Mouse (Mus musculus): ENCODE results near the gene Smg6.

Smg6 gene

DNA sequence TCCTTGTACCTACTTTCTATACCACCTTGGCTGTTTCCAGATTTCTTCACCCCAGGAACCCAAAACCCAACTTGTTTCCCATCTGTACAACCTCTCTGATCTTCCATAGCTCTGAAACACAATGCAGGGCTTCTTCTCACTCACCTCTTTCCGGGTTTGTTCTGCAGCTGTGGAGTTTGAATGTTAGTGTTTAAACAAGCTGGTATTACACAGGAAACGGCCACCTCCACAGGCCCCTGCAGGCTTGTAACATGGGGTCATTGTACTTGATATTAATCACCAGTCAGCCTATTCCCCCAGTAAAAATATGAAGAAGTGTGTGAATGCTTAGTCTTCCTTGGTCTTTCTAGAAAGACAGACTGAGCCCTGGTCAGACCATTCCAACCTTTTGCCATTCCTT lies 123.5 kb downstream of the Smg6 start:
- no peak for DNase-seq (ENCODE audit: low spot score)

DNA sequence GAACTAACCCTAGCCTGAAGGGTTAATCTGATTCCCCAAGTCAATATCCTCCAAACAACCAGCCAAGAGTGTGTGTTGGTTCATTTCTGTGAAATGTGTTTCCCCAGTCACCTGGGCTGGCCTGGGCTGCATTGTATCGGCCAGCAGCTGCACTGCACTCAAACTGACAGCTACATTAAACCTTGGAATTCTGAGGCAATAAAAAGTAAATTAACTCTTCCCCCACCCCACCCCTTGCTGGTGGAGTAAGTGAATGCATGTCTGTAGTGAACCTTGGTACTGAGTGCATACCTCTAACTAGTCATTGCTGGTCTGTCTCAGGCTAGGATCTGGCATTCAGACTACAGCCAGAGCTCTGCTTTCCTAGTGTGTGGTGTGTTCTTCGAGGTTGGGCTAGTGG lies 124.2 kb downstream of the Smg6 start:
- no peak for DNase-seq (ENCODE audit: low spot score)

DNA sequence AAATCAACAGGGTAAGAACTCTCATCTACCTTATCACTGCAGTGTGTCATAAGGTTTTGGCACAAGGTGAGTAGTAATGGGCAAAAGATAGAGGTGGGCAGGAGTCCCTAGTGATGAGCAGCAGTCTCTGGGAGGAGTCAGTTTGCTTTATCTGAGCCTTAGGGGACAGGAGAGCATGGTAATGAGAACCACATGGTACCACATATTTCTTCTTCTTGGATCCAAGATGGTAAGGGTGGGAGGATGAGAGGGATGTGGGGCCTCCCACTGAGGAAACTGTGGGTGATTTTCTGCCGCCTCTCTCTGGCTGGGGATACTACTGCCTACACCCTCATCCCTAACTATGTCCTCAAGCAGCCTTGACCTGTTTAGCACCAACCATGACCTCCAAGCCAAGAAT lies 125.6 kb downstream of the Smg6 start:
- DNase-seq (ENCODE audit: low spot score): peak; percentile 50

DNA sequence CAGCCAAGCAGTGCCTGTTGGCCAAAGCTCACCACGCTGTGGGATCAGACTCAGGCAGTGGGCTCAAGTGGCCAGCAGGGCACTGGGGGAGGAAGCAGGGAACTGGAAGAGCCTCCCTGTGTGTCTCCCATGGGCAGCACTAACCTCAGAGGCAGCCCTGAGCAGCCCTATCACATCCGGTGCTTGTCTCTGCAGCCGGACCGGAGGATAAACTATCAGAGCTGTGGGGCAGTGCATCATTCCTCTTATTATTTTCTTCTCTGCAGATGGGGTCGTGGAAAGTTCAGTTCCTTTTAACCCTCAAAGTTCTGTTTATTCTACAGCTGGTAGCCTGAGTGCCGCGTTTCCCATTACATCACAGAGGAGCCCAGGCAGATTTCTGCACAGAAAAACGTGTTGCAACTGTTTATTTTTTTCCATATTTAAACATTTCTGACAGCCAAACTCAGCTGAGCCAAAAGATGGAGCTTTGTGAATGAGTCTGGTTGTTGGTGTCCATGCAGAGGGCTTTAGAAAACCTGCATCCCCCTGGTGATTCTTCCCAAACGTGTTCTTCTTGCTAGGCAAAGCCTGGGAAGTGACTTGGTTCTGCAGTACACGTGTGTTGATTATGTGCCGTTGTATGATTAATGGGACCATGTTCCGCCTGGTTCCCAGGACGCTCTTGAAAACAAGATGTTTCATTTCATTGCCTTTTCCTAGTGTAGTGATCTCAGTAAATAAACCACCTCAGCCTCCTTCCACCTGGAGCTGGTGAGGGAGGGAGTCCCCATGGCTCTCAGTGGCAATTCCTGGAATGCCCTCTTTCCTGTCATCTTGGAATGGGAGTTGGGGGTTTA lies 126.3 kb downstream of the Smg6 start:
- peak; percentile 82 for DNase-seq (ENCODE audit: low spot score)

DNA sequence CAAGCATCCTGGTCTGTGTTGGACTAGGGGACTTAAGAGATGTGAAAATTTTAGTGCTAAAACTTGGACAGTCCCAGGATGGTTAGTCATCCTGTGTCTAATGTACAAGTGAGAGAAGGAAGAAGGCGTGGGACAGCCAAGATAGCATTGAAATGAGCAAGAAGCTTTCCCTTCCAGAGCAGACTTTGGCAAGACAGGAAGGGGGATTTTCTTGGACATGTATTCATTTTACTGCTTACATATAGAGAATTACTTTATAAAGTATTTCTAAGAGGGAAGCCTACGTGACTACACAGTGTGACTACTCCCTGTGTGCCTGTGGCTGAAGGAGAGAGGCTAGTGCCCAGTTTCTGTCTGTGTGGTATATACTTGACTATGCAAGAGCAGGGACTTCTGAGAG lies 127.4 kb downstream of the Smg6 start:
- DNase-seq (ENCODE audit: low spot score): no peak

DNA sequence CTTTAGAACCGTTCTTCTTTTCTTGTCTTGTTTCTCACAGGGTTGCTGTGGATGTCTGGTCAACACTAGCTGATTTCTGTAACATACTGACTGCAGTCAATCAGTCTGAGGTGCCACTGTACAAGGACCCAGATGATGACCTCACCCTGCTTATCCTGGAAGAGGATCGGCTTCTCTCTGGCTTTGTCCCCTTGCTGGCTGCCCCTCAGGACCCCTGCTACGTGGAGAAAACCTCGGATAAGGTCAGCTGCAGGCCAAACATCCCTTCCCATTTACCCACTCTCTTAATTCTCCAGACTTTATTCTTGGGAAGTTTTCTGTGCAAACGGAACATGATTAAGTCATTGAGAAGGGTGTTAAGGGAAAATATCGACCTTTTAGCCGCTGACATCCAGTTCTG lies 128.1 kb downstream of the Smg6 start:
- no peak for DNase-seq (ENCODE audit: low spot score)

DNA sequence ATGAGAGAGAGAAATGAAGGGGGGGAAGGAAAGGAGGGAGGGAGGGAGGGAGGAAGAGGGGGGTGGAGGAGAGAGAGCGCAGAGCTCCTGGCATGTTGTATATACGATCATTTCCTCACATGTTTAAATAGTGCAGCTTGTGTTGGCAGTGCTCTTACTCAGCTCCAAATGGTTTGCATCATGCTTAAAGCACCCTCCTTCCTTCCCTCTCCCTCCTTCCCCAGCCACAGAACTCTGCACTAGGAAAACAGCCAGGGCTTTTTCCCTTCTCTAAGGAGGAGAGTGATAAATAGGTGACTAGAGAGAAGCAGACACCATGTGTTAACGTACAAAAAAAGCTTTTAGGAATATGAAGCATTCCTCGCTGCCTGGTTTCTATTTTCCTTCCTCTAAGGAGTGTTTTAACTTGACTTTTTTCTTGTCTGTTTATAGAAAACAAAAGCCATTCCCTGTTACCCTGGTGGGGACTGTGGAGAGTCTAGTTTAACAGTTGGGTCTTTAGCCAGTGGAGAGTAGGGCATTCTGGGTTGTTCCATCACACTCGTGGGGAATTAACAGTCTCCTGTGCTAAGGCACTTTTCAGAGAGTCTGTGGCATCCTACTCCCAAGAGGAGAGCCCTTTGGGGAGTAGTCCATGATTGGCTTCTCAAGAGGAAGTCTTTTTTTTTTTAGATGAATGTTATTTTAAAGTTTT lies 128.7 kb downstream of the Smg6 start:
- peak; percentile 79 for DNase-seq (ENCODE audit: low spot score)

DNA sequence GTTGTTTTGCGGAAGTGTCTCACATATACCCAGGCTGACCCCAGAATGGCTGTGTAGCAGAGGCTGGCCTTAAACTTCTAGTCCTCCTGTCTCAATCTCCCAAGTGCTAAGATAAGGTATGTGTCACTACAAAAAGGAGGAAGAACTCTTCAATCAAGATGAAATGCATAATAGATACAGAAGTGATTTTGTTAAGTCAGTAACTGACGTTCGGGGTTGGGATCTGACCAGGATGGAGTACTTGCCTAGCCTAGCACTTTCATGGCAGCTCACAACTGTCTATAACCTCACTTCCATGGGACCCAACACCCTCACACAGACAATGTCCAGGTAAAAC lies 129.2 kb downstream of the Smg6 start:
- DNase-seq (ENCODE audit: low spot score): no peak

DNA sequence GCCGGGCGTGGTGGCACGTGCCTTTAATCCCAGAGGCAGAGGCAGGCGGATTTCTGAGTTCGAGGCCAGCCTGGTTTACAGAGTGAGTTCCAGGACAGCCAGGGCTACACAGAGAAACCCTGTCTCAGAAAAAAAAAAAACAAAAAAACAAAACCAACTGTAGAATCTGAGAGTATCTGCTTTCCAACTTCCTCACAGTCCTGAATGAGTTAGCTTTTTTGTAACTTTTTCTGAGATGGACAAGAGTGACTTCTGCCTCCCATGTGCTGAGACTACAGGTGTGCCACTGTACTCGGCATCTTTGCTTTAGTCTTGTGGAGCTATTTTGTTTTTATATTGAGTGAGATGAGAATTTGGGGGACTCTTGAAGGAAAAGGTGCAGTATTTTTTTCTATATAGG lies 137.0 kb downstream of the Smg6 start:
- DNase-seq (ENCODE audit: low spot score): no peak

DNA sequence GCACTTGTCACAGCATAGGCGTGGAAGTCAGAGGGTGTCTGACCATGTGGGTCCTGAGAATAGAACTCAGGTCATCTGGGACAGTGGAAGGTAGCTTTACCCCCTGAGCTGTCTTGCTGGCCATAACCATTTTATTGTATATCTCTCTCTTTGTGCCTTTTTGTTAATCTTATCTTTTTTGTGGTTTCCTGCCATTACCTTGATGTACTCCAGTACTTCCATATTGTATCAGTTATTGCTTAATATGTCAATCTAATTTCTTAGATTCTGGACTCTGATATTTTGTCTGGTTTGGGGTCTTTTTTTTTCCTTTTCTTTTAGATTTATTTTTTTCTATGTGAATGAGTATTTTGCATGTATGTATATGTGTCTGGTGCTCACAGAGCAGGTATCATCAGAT lies 138.6 kb downstream of the Smg6 start:
- no peak for DNase-seq (ENCODE audit: low spot score)

DNA sequence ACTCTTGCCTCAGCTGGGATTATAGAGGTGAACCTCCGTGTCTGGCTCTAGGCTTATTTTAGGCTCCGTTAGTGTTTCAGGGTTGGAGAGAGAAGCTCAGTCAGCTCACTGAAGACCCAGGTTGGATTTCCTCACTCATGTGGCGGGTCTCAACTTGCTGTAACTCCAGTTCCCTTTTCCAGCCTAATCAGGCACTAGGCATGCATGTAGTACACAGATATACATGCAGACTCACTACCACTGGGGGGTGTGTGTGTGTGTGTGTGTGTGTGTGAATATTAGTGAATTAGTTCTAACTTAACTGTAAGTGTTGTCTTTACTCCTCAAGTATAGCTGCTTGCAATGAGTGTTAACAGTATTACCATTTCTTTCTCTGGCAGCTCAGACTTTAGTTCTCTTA lies 145.7 kb downstream of the Smg6 start:
- DNase-seq (ENCODE audit: low spot score): no peak

DNA sequence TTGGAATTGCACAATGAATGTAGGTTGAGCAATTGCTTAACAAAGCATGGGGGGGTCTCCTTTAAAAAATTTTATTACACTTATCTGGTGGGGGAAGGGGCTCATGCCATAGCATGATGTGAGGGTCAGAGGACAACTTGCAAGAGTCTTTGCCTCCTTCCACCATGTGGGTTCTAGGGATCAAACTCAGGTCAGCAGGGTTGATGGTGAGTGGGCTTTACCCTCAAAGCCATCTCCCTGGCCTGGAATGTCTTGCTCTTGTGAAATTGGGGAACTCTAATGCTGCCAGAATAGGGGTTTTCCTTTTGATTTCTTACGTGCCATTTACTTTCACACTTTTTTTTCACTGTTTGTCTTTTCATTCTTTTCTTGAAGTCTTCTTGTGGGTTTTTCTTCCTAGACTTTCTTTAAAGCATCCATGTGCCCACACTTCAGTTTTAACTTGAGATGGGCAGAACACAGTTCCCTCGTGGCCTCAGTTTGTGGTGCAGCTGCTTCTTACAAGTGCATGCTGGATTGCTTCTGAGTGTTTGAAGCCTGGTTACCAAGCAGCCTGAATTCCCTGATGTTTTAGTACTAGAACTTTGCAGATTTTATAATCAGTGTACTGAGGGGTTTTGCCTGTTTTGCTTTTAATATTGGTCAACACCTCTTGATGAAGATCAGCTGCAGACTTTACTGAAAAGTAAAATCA lies 147.5 kb downstream of the Smg6 start:
- DNase-seq (ENCODE audit: low spot score): peak; percentile 27

DNA sequence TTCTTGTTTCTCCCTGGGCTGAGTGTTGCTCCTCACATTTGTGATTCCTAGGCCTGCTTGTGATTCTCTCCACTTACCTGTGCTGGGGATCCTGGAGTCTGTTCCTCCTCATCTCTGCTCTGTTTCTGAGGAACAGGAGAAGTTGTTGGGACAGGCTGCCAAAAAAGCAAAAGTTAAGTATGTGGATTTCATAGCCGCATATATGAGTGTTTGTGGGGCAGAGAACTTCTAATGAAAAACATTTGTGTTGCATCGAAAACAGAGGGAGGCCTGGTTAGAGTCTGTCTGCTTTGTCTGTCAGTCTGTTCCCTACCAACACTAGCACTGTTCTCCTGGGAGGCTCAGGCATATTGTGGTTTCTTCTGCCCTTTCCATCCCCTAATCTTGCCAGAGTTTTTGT lies 148.1 kb downstream of the Smg6 start:
- peak; percentile 40 for DNase-seq (ENCODE audit: low spot score)

DNA sequence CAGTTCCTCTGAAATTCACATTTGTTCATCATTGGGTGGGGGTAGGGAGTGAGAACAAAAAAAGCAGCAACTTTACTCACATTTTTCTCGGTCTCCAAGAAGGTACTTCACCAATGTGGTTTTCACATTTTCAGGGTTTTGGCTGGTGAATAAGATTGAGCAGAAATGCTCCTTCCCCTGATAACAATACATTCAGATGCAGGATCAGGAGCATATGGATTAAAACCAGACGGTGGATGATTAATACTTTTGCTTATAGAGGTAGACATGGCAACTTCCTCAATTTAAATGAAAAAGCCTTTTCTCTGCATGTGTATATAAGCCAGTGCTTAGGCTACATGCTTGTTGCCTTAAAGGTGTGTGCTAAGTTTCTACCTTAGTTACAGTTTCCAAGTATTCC lies 148.9 kb downstream of the Smg6 start:
- no peak for DNase-seq (ENCODE audit: low spot score)

DNA sequence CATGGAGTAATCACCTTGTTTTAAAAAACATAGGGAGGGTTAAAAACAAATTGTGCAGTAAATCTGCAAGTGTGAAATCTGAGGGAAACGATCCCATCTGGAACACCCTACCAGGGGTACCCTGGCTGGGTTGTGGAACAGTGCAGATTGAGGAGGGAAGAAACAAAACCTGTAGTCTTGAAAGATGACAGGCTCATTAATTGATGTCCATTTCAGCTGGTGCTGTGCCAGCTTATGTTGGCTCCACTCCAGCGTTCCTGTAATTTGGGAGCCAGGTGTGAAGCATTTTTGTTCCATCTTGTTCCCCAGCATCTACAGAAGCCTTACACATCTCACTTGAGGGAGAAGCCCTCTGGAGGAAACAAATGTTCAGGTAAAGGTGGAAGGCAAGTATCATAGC lies 153.0 kb downstream of the Smg6 start:
- DNase-seq (ENCODE audit: low spot score): no peak

DNA sequence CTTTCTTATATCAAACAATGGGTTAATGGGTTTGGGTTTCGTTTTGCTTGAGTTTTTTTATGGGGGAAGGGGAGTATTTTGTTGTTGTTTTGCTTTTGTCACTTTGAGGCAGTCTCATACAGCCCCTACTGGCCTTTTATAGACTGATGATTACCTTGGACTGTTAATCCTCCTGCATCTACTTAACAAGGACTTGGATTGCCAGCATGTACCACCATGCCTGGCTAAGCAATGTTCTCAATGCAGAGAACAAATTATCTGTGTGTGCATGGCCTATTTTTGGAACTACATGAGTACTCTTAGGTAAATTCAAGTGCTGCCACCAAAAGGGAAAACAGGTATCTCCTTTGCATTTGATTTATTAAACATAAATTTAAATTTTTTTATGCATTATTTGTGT lies 157.4 kb downstream of the Smg6 start:
- no peak for DNase-seq (ENCODE audit: low spot score)

DNA sequence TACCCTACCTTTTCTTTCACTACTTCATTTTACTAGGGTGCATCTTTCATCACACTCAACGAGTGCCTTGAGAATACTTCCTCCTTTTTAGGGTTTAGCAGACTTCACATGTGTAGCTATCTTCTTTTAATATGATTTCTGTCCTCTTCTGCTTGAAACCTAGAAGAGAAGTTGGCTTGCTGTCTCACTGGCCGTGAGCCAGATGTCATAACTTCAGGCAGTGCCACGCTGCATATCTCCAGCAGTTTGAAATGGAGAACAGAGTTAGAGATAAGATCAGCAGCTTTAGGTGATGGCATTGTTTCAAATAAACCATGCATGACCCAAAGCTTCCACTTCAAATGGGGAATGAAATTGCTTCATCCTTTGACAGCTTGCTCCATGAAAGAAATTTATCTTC lies 166.5 kb downstream of the Smg6 start:
- peak; percentile 60 for DNase-seq (ENCODE audit: low spot score)

DNA sequence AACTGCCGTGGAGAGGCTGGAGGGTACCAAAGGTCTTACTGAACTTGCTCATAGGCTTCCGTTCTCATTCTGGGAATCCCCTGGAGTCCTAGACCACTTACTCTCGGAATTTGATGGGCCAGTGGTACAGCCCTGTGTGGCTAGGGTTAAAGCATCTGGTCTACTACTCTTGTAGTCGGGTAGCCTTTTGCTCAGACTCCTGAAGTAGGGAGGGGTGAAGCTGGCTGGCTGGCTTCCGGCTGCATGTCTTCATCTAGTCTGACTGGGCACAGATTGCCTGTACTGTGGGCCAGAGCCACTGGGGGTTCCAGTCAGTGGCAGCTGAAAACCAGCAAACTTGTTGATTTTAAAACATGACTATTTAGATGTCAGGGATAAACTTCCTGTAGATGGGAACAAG lies 167.0 kb downstream of the Smg6 start:
- DNase-seq (ENCODE audit: low spot score): peak; percentile 70

DNA sequence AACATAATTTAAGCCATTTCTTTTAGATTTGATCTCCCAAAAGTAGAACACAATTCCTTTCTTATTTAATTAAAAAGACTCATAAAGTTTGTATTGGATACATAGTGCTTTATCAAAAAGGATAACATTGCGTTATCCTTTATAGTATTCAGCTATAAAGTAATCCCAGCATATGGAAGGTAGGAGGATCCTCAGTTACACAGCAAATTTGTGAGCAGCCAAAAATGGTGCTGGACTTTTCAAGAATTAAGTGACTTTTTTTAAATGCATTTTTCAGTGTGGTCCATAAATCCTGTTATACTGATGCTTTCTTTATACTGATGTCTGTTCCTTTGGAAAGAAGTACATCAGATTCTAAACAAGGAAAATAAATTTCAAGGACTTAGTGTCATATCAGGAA lies 169.1 kb downstream of the Smg6 start:
- no peak for DNase-seq (ENCODE audit: low spot score)

DNA sequence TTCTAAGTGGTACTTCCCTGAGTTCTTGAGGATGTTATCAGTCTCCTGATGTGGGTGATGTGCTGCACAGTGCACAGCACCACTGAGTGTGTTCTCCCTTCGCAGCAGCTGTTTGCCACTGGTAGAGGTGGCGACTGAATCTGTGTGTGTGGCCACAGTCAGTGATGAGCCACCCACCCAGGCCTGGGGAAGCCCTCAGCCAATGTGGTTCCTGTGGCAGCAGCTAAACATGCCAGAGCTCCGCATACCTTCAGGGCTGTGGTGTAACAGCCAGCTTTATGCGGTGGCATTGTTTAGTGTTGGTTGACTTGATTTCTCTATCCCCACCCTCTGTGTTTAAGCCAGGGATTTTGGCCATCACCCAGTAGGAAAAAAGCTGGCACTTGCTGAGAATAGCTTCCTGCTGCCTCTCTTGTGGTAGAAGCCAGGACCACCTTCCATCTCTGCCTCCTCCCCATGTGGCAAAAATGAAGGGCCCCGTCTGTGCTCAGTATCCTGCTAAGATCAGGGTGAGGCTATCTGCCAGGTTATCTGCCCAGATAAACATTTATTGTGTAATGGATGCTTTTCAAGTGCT lies 177.2 kb downstream of the Smg6 start:
- no peak for DNase-seq (ENCODE audit: low spot score)

DNA sequence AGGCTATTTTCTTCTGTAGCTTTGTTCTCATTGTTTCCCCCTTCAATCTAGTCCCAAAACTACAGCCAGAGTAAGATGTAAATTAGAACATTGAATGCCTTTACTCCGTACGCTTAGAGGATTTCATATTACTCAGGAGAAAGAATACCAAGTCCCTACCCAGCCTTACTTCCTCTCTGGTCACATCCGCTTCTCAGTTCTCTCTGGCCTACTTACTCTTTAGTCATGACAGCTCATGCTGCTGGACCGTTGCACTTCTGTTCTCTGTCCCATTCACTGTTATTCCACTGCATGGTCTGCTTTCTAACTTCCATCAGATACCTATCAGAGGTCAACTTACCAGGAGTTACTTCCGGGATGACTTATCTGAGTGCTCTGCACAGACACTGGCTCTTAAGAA lies 181.0 kb downstream of the Smg6 start:
- DNase-seq (ENCODE audit: low spot score): no peak

DNA sequence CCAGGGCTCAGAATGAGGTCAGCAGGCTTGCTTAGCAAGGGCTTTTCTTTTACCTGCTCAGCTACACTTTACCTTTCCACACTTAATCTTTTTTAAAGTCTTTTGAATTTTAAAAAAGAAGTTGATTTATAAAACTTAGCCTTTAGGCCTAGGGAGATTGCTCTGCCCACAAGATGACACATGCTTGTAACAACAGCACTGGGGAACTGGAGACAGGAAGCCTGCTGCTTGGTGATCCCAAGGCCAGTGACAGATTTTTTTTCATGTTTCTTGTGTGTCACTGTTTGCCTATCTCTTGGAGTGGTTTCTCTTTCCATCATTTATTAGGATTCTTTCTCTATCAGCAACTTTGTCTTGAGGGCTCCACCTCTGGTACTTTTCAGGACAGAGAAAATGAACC lies 183.3 kb downstream of the Smg6 start:
- no peak for DNase-seq (ENCODE audit: low spot score)

DNA sequence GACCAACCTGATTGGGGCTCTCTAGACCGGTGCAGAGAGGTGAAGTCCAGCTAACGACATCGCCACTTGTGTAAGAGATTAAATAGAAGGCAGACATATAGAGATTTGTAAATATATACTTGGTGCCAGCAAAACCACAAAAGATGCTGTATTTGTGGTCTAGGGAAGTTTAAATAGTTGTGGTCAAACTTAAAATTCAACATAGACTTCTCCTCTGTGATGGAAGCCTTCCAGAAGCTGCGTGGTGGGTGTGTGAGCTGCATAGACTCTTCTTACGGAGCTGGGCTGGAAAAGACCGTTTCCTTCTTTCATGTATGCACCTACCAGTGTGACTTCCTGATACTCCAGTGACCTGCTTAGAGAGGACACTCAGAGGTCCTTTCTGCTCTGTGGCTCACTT lies 190.8 kb downstream of the Smg6 start:
- DNase-seq (ENCODE audit: low spot score): no peak
